Mouse (Mus musculus) spleen, postnatal 14 days (tissue): ENCODE results near the gene Foxp1.

Experiments
- DNase-seq, 2 experiments: peaks; one replicate each; pipeline ENCODE4 v3.0.0; 2021 to 2022; ENCODE audit warnings: low spot score in 2 of 2

The Foxp1 gene

GRCm38 (mm10) chr6:99289220-99289619, 233.3 kb downstream of the Foxp1 start:
- DNase-seq: no peak

- no peak for DNase-seq
Observed at GRCm38 (mm10) chr6:99285026-99285425, 237.5 kb downstream of the Foxp1 start.

- no peak for DNase-seq
Observed at GRCm38 (mm10) chr6:99284019-99284418, 238.5 kb downstream of the Foxp1 start.

- DNase-seq: no peak
Observed at GRCm38 (mm10) chr6:99282866-99283657, 239.5 kb downstream of the Foxp1 start.

- no peak for DNase-seq
Observed at GRCm38 (mm10) chr6:99281433-99281832, 241.1 kb downstream of the Foxp1 start.

- DNase-seq: no peak
Observed at GRCm38 (mm10) chr6:99280619-99281018, 241.9 kb downstream of the Foxp1 start.

- no peak for DNase-seq
Observed at GRCm38 (mm10) chr6:99277251-99277650, 245.3 kb downstream of the Foxp1 start.

- DNase-seq: no peak
Observed at GRCm38 (mm10) chr6:99276297-99276653, 246.2 kb downstream of the Foxp1 start.

GRCm38 (mm10) chr6:99275381-99276296, 246.9 kb downstream of the Foxp1 start:
- DNase-seq: no peak

- no peak for DNase-seq
Observed at GRCm38 (mm10) chr6:99274667-99275066, 247.9 kb downstream of the Foxp1 start.

- no peak for DNase-seq
Observed at GRCm38 (mm10) chr6:99274222-99274621, 248.3 kb downstream of the Foxp1 start.

GRCm38 (mm10) chr6:99273177-99273576, 249.3 kb downstream of the Foxp1 start:
- no peak for DNase-seq

- DNase-seq: no peak
Observed at GRCm38 (mm10) chr6:99272174-99272573, 250.3 kb downstream of the Foxp1 start.

GRCm38 (mm10) chr6:99271741-99272140, 250.8 kb downstream of the Foxp1 start:
- no peak for DNase-seq

- no peak for DNase-seq
Observed at GRCm38 (mm10) chr6:99269921-99270320, 252.6 kb downstream of the Foxp1 start.

- no peak for DNase-seq
Observed at GRCm38 (mm10) chr6:99268171-99269061, 254.1 kb downstream of the Foxp1 start.

- peak in 1 of 2 experiments; percentile 24 for DNase-seq
Observed at GRCm38 (mm10) chr6:99265945-99266656, 256.4 kb downstream of the Foxp1 start.

- DNase-seq: no peak
Observed at GRCm38 (mm10) chr6:99265173-99265572, 257.3 kb downstream of the Foxp1 start.

- DNase-seq: no peak
Observed at GRCm38 (mm10) chr6:99264192-99265093, 258.1 kb downstream of the Foxp1 start.

- no peak for DNase-seq
Observed at GRCm38 (mm10) chr6:99263886-99264185, 258.7 kb downstream of the Foxp1 start.
